Mouse (Mus musculus): ENCODE data around the gene Nxt2.
"Not testable (repeated sequence)": the region's sequence is repeated elsewhere in the genome, so short reads cannot be mapped to it uniquely, and the experiment has no call there.

The Nxt2 gene

GRCm38 (mm10) chrX:142226542-142226941 lies at the start of gene Nxt2:
TSS of gene Nxt2 (plus strand) at chrX:142226770.
- in situ Hi-C loops (cut with MboI; ENCODE audit: low pct_unique_long_range_greater_than_20kb in 1 of 2, low sequenced_read_pairs in 2 of 2, unreplicated experiment in 1 of 2): no loop called here

GRCm38 (mm10) chrX:142176981-142177380 lies 49.6 kb upstream of the Nxt2 start:
- in situ Hi-C loops (cut with MboI; ENCODE audit: low pct_unique_long_range_greater_than_20kb in 1 of 2, low sequenced_read_pairs in 2 of 2, unreplicated experiment in 1 of 2): loop anchor here in 1 of 2 experiments (25.0 kb wide), 1 partner anchor 360 kb away; no protein-coding TSS in a partner anchor

- in situ Hi-C loops (cut with MboI; ENCODE audit: low pct_unique_long_range_greater_than_20kb in 1 of 2, low sequenced_read_pairs in 2 of 2, unreplicated experiment in 1 of 2): loop anchor here in 1 of 2 experiments (25.0 kb wide), 1 partner anchor 355 kb away; no protein-coding TSS in a partner anchor
These were observed 44.5 kb upstream of the Nxt2 start for GRCm38 (mm10) chrX:142182026-142182425.

GRCm38 (mm10) chrX:142189023-142189703 lies 37.4 kb upstream of the Nxt2 start:
- in situ Hi-C loops (cut with MboI; ENCODE audit: low pct_unique_long_range_greater_than_20kb in 1 of 2, low sequenced_read_pairs in 2 of 2, unreplicated experiment in 1 of 2): loop anchor here in 1 of 2 experiments (25.0 kb wide), 1 partner anchor 348 kb away; no protein-coding TSS in a partner anchor

DNA sequence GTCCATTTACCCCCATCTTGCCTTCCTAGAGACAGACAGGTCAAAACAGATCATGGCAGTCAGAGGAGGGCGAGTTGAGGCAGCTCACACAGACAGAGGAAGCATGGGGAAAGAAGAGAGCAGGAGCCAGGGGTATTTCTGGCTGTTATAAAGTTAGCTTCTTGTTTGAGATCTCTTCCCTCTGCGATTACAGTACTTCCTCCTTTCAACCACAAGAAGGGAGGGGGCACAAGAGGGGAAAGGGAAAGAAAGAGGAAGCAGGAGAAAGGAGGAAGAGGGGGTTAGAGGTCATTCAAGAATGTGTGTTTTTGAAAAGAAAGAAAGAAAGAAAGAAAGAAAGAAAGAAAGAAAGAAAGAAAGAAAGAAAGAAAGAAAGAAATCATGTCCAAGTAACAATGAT lies 36.2 kb upstream of the Nxt2 start:
- in situ Hi-C loops (cut with MboI; ENCODE audit: low pct_unique_long_range_greater_than_20kb in 1 of 2, low sequenced_read_pairs in 2 of 2, unreplicated experiment in 1 of 2): loop anchor here in 1 of 2 experiments (25.0 kb wide), 1 partner anchor 347 kb away; no protein-coding TSS in a partner anchor

DNA sequence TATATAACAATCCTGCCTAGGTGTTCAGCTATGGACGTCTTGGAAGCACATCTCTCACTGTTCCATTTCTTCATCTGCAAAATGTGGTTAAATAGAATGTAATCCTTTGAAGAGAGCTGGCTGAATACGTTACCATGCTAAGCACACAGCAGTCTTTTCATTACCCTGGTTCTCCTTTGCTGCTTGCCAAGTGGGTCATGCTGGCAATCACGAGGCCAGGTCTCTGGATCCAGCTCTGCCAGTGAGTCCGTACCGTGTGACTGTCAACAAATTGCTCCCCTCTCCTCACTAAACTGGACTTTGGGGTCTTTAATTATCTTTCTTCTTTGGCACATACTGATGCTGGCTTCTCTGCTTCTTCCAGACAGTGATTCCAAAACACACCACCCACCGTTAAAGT lies 32.1 kb upstream of the Nxt2 start:
- in situ Hi-C loops (cut with MboI; ENCODE audit: low pct_unique_long_range_greater_than_20kb in 1 of 2, low sequenced_read_pairs in 2 of 2, unreplicated experiment in 1 of 2): loop anchor here in 1 of 2 experiments (25.0 kb wide), 1 partner anchor 343 kb away; no protein-coding TSS in a partner anchor

GRCm38 (mm10) chrX:142195551-142195950 lies 31.0 kb upstream of the Nxt2 start:
- in situ Hi-C loops (cut with MboI; ENCODE audit: low pct_unique_long_range_greater_than_20kb in 1 of 2, low sequenced_read_pairs in 2 of 2, unreplicated experiment in 1 of 2): loop anchor here in 1 of 2 experiments (5.0 to 25.0 kb wide), 2 partner anchors 117 to 342 kb away; no protein-coding TSS in a partner anchor

DNA sequence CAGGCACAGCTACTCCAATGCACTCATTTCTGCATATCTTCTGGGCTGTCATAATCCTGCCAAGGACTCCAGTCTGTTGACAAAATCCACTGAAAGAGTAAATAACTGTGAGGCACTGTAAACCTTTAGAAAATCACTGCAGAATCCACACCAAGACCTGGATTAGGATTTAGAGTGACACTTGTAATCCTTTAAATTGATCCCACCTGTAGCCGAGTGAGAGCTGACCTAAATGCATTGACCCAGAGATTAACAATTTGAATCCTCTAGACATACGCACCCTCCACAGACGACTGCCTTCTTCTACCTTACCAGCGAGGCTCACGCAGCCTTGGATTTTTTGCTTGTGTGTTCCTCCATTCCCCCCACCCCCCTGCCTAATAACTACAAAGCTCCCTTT lies 29.7 kb upstream of the Nxt2 start, which contains the start of gene Gucy2f:
Gene Gucy2f (minus strand): TSS at position 101 of the 400 bp plus-strand sequence.
- in situ Hi-C loops (cut with MboI; ENCODE audit: low pct_unique_long_range_greater_than_20kb in 1 of 2, low sequenced_read_pairs in 2 of 2, unreplicated experiment in 1 of 2): loop anchor here in 1 of 2 experiments (5.0 to 25.0 kb wide), 2 partner anchors 115 to 340 kb away; no protein-coding TSS in a partner anchor

DNA sequence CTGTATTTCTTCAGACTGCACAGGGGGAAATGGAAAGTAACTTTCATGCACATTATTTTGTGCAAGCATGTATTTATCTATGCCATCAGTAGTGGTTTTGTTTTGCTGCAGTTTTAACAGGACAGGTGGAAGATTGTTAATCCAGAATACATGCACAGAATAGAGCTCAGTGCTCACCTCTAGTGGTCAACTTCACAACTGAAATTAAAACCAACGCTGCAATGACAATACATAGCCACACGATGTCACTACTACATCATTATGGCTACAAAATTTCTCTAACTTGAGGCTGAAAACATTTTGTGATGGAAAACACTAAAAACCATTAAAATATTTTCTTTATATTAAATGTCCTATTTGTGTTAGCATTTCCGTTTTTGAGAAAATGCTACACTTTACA lies 26.3 kb upstream of the Nxt2 start:
- in situ Hi-C loops (cut with MboI; ENCODE audit: low pct_unique_long_range_greater_than_20kb in 1 of 2, low sequenced_read_pairs in 2 of 2, unreplicated experiment in 1 of 2): loop anchor here in 1 of 2 experiments (25.0 kb wide), 1 partner anchor 112 kb away; the partner anchor contains the start of gene Kcne1l

GRCm38 (mm10) chrX:142227398-142228054 lies 956 bp downstream of the Nxt2 start:
- in situ Hi-C loops (cut with MboI; ENCODE audit: low pct_unique_long_range_greater_than_20kb in 1 of 2, low sequenced_read_pairs in 2 of 2, unreplicated experiment in 1 of 2): no loop called here

DNA sequence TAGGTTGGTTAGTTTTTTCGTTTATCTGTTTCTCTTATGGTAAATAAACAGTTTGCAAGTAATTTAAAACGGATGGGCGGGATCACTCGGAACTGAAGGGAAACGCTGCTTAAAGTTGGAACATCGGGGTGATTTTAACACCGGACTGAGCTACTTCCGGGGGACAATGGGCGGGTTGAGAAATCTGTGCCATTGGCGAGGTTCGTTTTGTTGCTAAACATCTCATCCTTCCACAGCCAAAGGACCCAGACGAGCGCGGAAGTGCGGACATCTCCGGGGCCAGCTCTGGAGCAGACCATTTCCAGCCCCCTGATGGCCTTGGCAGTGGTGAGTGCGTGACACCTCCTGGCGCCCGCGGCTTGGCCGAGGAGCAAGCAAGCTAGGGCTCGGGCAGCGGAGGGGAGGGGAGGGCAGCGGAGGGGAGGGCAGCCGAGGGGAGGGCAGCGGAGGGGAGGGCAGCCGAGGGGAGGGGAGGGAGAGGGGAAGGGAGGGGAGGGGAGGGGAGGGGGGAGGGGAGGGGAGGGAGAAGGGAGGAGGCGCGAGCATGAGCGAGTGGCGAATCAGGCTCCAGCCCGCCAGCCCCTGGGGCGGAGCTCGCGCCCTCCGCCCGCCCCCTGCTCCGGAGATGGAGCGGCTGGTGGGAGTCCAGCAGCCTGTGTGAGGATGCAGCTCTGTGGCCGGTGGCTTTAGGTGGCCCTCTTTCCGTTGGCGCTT lies 1.6 kb downstream of the Nxt2 start:
- in situ Hi-C loops (cut with MboI; ENCODE audit: low pct_unique_long_range_greater_than_20kb in 1 of 2, low sequenced_read_pairs in 2 of 2, unreplicated experiment in 1 of 2): no loop called here

GRCm38 (mm10) chrX:142228769-142229158 lies 2.2 kb downstream of the Nxt2 start:
- in situ Hi-C loops (cut with MboI; ENCODE audit: low pct_unique_long_range_greater_than_20kb in 1 of 2, low sequenced_read_pairs in 2 of 2, unreplicated experiment in 1 of 2): no loop called here

DNA sequence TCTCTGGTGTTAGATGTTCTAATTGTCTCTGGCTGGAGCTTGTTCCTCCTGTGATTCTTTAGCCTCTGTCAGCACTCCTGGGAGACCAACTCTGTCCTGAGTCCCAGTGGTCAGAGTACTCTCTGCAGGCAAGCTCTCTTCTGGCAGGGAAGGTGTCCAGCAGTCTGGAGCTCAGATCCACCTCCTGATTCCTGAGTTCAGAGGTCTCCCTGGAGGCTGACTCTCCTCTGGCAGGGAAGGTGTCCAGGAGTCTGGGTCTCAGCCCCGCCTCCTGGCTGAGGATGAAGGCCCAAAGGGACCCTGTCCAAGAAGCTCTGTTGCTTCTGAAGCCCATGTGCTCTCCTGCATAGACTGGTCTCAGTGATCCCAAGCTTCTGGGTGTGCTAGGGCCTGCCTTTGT lies 9.6 kb downstream of the Nxt2 start:
- in situ Hi-C loops (cut with MboI; ENCODE audit: low pct_unique_long_range_greater_than_20kb in 1 of 2, low sequenced_read_pairs in 2 of 2, unreplicated experiment in 1 of 2): not testable (repeated sequence)

- in situ Hi-C loops (cut with MboI; ENCODE audit: low pct_unique_long_range_greater_than_20kb in 1 of 2, low sequenced_read_pairs in 2 of 2, unreplicated experiment in 1 of 2): no loop called here
These were observed 10.5 kb downstream of the Nxt2 start for GRCm38 (mm10) chrX:142237101-142237500.

DNA sequence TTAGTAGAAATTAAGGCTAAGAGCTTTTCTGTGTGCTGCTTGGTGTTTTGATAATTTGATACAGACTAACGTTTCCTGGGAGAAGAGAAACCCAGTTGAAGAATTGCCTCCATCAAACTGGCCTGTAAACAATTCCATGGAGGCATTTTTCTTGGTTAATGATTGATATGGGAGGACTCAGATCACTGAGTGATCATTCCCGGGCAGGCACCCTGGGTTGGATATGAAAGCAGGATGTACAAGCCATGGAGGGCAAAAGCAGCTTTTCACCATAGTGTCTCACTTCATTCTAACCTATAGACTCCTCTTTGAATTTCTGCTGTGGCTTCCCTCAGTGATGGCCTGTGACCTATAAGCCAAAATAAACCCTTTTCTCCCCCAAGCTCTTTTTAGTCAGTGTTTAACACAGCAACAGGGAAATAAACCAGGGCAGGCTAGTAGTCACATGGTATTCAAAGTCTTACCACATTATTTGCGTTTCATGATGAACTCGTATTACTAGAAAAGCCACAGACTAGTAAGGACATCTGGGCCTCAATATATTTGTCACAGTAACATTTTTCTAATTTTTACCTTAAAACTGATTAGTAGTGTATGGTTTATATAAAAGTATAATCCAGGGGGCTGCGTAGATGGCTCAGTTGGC lies 19.2 kb downstream of the Nxt2 start:
- in situ Hi-C loops (cut with MboI; ENCODE audit: low pct_unique_long_range_greater_than_20kb in 1 of 2, low sequenced_read_pairs in 2 of 2, unreplicated experiment in 1 of 2): no loop called here

DNA sequence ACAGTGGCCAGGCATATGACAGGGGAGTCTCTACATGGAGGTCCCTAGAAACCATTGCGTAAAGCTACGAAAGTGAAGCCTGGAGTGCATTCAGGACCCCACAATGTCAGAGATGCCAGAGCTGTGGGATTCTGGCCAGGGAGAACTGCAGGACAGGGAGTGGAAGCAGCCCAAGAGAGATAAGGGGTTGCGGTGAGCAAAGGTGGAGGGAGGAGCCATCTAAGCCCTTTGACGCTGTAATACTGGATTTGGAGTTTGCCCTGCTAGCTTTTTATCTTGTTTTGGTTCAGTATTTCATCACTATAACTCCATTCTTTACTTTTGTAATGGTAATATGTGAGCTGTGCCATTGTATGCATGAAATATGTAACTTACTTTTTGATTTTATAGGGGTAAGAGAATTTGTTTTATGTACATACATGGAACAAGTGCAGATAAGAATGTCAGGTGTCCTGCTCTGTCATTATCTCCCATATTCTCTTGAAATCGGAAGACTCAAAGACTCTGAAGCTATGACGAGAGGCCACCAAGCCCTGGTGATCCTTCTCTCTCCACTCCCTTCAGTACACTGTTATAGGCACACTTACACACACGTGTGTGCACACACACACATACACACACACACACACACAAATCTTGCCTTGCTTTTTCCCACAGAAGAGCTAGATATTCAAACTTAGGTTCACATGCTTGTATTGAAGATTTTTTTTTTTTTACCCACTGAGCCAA lies 23.6 kb downstream of the Nxt2 start:
- in situ Hi-C loops (cut with MboI; ENCODE audit: low pct_unique_long_range_greater_than_20kb in 1 of 2, low sequenced_read_pairs in 2 of 2, unreplicated experiment in 1 of 2): no loop called here

DNA sequence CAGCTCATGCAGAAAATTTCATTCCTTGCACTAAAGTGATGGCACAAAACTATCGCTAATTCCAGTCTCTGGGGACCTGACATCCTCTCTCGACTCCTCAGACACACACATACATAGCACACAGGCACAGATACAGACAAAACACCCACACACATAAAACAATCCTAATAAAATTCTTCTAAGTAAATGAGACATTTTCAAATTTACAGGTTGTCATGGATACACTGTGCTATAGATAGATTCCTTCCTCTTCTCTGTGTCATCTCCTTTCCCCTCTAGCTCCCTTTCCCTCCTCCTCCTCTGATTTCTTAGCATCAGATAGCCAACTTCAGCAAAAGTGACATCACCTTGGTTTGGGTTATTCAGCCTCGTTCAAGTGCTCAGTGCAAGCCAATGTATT lies 49.5 kb downstream of the Nxt2 start:
- in situ Hi-C loops (cut with MboI; ENCODE audit: low pct_unique_long_range_greater_than_20kb in 1 of 2, low sequenced_read_pairs in 2 of 2, unreplicated experiment in 1 of 2): no loop called here

DNA sequence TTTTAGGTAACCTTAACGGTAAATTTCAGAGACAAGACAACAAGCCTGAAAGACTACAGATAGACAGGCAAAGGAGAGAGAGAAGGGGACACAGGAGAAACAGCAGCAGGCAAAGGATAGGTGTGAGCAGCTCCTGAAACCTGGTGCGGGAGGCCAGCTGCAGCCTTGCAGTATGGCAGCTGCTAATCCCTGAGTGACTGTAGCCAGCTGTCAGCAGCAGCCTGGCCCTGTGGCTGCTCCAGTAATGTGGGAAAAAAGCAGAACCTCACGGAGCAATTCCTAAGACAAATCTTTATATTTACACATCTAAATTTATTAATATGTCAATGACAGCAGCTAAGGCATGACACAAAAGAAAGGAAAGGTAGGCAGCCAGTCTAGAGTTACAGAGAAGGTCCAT lies 50.0 kb downstream of the Nxt2 start:
- in situ Hi-C loops (cut with MboI; ENCODE audit: low pct_unique_long_range_greater_than_20kb in 1 of 2, low sequenced_read_pairs in 2 of 2, unreplicated experiment in 1 of 2): no loop called here
